ENCODE assay signal across 18 mouse cellular contexts in genomic region chrX:168659275-168659674, GRCm38 (mm10).
"Had no signal": no experiment of that assay in that cellular context is flagged by ENCODE, and none has a peak within 500 bp of the region (broad histone marks: within the 10 kb centered on the region; RNA-seq: fewer than 3 reads in every experiment).

No protein-coding gene starts in this region.

- H3K4me2 ChIP-seq: heart, embryonic 12.5 days; hindbrain, embryonic 13.5 days; hindbrain, embryonic 15.5 days; limb, embryonic 13.5 days; limb, embryonic 15.5 days; liver, embryonic 12.5 days had no signal

- H3K27ac ChIP-seq: heart, embryonic 10.5 days; hindbrain, embryonic 13.5 days; hindbrain, embryonic 15.5 days; hindbrain, postnatal 0 days; limb, embryonic 13.5 days; limb, embryonic 15.5 days; liver, embryonic 12.5 days; liver, embryonic 14.5 days had no signal

- DNase-seq: gastrocnemius, postnatal 14 days; gastrocnemius, postnatal 36 days; kidney, adult 18-20 months; kidney, adult 8-10 months; kidney, postnatal 10 days; layer of hippocampus, adult 9-11 months; layer of hippocampus, postnatal 36 days; left cerebral cortex, postnatal 4 days had no signal

- H3K9ac ChIP-seq: heart, embryonic 12.5 days; hindbrain, embryonic 13.5 days; hindbrain, embryonic 15.5 days; limb, embryonic 13.5 days; limb, embryonic 15.5 days; liver, embryonic 12.5 days; liver, embryonic 14.5 days had no signal

- H3K27me3 ChIP-seq: heart, embryonic 12.5 days; hindbrain, embryonic 15.5 days; limb, embryonic 15.5 days; liver, embryonic 12.5 days had no signal

- ATAC-seq: hindbrain, postnatal 0 days; intestine, embryonic 16.5 days; liver, embryonic 12.5 days had no signal

- H3K4me1 ChIP-seq: heart, embryonic 10.5 days; heart, embryonic 12.5 days; hindbrain, embryonic 13.5 days; hindbrain, embryonic 15.5 days; limb, embryonic 13.5 days; limb, embryonic 15.5 days; liver, embryonic 12.5 days had no signal

- H3K4me3 ChIP-seq: heart, embryonic 10.5 days; heart, embryonic 12.5 days; hindbrain, embryonic 13.5 days; hindbrain, embryonic 15.5 days; limb, embryonic 13.5 days; limb, embryonic 15.5 days; liver, embryonic 12.5 days had no signal

- H3K36me3 ChIP-seq: limb, embryonic 15.5 days had no signal

- H3K9me3 ChIP-seq: heart, embryonic 10.5 days; heart, embryonic 12.5 days; hindbrain, embryonic 13.5 days; hindbrain, embryonic 15.5 days; limb, embryonic 13.5 days; limb, embryonic 15.5 days; liver, embryonic 12.5 days had no signal
